Mouse (Mus musculus): ENCODE data around the gene Spats1.

The Spats1 gene

DNA sequence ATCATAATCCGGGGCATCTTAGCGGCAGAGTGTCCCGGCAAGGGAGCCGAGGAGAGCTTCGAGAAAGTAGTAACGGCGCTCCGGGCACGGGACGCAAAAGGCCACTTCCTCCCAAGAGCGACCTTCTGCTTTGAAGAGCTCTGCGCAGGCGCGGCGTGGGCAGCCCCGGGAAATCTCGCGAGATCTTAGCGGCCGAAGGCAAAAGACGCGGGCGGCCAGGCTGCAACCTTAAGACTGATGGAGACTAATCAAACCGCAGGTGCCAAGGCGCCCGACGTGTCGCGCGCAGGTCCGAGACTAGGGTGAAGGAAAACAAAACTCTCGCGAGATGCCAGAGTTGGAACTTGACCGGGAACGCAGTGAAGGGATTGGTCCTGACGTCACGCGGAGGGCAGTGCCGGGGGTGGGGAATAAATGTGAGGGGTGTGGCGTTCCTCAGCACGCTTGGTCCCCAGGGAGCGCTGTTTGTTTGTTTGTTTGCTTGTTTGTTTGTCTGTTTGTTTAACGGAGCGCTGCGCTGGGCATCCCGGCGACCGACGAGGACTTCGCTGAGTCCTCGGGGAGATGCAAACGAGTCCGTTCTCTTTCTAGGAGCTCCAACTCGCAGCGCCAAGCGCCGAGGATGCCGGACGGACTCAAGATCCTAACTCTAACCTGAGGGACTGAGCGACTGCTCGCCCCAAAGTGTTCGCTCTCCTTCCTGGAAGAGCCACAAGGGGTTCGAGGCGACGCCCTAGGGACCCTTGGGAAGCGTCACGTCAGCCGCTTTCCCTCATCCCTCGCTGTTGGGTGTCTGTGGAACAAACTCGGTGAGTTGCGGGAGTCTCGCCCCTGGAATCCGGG, 41.6 kb downstream of the Spats1 start, which contains the start of gene Cdc5l:
Gene Cdc5l (minus strand): TSS at position 319 of the 843 bp plus-strand sequence.
- peak; percentile 10; the same call in 1 of the 2 replicates for TF ChIP-seq GATA4 (IDR thresholded peaks at IDR 0.05; ENCODE audit: insufficient replicate concordance, low read length)

DNA sequence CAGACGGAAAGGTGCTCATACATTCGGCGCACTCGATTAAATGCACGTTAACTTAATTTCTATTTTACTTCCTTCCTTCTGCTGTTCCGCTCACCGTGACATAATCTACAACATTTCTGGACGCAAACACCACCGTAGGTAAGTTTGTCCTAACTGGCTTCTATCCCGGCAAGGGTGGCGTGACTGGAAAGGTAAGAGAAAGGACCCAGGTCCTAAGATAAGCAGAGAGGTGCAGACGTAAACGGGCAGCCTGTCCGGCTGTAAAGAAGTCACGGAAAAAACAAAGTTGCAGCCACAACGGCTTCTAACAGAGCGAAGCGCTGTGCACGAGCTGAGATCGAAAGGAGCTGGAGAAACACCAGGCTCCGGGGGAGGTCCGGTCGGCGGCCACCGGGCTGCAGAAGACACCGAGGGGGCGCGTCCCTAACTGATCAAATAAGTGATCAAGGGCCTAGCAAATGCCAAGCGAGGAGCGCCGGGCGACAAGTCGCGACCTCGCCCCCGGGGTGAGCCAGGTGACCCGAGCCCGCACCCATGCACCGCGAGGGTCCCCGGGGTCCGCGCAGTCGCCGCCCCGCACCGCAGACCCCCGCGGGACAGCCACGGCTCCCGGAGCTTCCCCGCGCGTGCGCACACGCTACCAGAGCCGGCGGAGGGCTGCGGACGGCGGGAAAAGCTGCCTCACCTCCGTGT, 42.4 kb downstream of the Spats1 start:
- TF ChIP-seq GATA4 (IDR thresholded peaks at IDR 0.05; ENCODE audit: insufficient replicate concordance, low read length) = no peak

DNA sequence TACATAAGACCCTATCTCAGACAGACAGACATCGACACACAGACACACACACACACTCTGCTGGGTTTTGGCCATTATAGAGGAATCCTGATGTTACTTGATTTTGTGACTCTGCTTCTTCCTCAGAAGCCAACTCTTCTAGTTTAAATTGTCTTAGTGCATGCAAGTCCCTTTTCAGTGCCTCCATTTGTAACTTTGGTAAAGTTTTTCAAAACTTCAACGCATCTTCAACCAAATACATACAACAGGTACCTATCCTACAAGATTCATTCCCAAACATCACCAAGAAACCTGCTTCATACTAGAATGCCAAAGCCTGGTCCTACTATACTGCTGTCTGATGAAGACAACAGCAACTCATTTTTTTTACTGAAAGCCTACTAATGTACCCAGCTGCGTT, 43.2 kb downstream of the Spats1 start:
- no peak for TF ChIP-seq GATA4 (IDR thresholded peaks at IDR 0.05; ENCODE audit: insufficient replicate concordance, low read length)

DNA sequence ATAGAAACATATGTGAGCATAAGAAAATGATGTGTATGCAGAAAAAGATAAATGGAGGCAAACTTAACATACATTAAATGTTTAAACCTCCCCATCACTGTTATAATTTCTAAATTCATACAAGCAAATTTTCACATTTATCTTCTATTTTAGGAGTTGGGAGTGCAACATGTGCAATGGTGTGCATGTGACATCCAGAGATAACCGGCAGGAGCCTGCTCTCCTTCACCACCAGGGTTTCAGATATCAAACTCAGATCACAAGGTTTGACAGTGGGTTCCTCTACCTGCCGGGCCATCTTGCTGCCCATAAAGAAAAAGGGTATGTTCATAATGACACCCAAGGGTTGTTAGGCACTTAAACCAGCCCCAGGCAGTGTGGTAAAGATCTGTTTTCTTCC, 57.8 kb downstream of the Spats1 start:
- no peak for TF ChIP-seq GATA4 (IDR thresholded peaks at IDR 0.05; ENCODE audit: insufficient replicate concordance, low read length)

DNA sequence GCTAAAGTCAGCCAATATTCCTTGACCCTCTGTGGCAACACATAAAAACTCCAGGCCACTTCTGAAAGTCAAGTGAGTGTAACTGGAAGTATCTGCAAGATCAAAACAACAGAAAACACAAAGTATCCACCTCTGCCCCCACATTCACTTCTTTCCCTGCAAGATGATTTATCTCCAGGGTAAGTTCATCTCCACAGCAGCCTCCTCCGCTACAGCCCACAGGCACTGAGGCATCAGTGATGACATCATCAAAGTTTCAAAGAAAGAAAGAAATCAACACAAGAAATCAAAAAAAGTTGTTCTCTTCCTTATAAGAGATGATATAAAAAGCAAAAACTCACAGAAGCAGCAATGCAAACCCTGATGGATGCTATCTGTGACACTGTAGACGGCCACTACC, 66.5 kb downstream of the Spats1 start:
- no peak for TF ChIP-seq GATA4 (IDR thresholded peaks at IDR 0.05; ENCODE audit: insufficient replicate concordance, low read length)

DNA sequence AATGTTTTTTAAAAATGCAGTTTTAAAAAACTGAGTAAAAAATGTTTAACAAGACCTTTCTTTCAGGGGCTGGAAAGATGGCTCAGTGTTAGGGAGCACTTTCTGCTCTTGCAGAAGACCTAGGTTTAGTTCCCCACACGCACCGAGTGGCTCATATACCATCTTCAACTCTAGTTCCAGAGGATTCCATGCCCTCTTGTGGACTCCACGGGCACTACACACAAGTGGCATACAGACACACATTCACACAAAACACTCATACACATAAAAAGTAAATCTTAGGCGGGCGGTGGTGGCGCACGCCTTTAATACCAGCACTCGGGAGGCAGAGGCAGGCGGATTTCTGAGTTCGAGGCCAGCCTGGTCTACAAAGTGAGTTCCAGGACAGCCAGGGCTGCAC, 68.9 kb downstream of the Spats1 start:
- no peak for TF ChIP-seq GATA4 (IDR thresholded peaks at IDR 0.05; ENCODE audit: insufficient replicate concordance, low read length)

DNA sequence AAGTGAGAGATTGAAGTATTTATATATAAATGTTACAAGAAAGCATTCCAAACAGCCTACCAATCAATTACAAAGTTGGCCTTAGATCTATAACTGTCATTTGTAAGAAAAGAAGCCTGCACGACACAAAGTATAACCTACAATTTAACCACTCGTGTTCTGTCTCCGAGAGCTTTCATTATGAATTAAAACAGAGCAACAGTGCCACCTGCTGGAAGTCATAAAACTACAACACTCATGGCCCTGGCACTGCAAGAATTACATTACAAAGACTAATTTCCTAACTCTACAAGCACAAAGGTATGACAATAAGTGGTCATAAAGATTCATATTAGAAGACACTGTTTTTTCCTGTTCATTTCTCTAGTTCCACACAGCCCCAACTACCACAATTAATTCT, 72.0 kb downstream of the Spats1 start:
- TF ChIP-seq GATA4 (IDR thresholded peaks at IDR 0.05; ENCODE audit: insufficient replicate concordance, low read length) = no peak

DNA sequence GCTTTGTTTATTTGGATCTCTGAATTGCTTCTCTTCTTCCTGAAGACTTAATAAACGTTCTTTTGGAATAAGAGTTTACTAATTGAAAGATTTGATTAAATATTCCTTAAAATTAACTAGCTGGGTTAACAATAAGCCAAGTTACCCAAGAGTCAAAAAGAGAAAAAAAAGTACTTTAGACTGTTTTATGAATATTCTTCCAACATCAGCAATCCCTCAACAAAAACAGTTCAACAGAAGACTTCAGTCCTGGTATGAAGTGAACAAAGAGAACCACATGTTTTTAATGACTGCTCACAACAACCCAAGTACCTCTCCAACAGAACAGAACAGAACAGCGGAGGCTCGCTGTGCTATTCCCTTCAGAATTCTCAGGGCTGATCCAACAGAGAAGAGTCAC, 72.6 kb downstream of the Spats1 start:
- TF ChIP-seq GATA4 (IDR thresholded peaks at IDR 0.05; ENCODE audit: insufficient replicate concordance, low read length) = no peak

DNA sequence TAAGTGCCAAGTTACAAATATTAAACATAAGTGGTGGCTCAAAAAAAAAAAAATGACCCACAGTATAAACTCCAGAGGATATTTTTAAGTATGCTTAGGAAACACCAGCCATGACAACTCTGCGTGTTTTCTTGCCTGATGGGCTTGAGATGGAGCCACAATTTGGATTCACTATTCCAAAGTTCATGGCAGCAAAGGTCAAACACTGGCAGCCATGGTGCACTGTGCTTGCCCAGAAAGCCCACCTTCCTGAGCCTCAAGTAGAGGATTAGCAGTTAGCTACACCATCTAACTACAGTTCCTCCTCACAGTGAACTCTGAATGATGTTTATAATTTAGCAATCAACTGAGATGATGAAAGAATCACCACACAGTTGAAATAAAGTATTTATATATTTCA, 73.1 kb downstream of the Spats1 start:
- no peak for TF ChIP-seq GATA4 (IDR thresholded peaks at IDR 0.05; ENCODE audit: insufficient replicate concordance, low read length)

DNA sequence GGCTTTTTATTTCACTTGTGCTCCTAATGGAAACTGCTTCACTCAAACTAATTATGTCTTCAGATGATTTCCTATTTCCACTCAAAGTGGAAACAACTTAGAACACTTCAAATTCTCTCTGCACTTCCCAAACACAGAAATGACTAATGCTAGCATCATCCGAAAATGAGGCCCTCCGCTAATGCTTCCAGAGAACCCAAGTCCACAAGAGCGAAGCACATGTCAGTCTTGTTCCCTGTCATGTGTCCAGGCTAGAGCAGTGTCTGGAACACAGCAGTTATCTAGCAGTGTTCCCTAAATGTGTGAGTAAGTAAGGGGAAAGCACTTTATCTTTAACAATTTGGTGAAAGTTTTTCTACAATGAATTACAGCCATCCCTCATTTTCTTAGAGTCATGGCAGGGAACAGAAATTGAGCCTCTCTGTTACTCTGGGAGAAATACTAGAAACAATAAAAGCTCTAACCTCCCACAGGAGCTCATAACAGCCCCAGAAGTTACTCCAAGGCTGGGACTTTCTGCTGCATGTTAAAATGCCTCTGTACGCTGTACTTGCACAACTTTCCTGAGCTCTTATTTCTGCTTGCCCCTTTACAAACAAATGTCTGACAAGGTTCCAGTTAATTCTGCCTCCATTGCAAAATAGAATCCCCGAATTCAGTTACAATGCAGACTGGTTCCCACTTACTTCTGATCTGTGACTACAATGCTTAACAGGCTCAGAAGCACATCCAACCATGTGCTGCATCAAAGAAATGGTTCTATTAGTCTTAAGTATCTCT, 73.9 kb downstream of the Spats1 start:
- TF ChIP-seq GATA4 (IDR thresholded peaks at IDR 0.05; ENCODE audit: insufficient replicate concordance, low read length) = no peak

DNA sequence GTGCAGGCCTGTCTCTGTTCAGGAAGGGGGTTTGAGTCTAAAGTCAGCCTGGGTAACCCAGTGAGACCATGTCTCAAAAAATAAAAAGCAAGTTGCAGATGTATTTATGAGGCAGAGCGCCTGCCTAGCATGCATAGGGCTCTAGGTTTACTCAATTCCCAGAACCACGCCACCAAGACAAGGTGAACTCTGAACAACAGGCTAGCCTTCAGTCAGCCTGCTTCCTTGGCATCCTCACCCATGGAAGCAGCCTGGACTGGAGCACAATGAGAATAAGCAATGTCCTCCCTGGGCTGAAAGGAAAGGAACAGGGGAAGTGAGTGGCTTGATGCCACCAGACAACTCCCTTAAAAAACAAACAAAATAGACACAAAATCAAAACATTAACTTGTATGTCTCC, 77.2 kb downstream of the Spats1 start:
- no peak for TF ChIP-seq GATA4 (IDR thresholded peaks at IDR 0.05; ENCODE audit: insufficient replicate concordance, low read length)

DNA sequence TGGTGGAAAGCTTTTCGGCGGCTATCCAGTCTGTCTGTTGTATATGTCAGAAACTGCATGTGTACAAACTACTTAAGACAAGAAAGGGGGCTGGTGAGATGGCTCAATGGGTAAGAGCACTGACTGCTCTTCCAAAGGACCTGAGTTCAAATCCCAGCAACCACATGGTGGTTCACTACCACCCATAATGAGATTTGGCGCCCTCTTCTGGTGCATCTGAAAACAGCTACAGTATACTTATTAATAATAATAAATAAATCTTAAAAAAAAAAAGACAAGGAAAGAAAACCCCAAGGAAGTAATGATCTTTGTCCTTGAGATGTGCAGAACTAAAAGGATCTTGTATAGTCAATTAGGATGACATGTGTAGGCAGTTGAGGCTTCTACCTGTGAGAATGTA, 77.7 kb downstream of the Spats1 start:
- TF ChIP-seq GATA4 (IDR thresholded peaks at IDR 0.05; ENCODE audit: insufficient replicate concordance, low read length) = no peak

DNA sequence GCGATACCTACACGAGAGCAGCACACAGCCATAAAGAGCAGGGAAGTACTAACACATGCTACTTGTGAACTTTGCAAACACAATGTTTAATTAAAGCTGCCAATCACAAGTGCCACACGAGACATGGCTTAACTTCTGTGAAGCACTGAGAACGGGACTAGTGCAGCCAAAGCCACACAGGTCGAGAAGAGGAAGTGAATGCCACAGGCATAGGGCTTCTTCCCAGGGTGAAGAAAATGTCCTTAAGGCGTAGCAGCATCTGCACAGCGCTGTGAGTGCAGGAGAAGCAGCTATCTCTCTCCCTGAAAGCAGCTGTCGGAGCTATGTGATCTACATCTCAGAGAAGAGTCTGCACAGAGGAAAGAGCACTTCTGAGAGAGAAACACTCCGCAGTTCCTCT, 80.6 kb downstream of the Spats1 start:
- TF ChIP-seq GATA4 (IDR thresholded peaks at IDR 0.05; ENCODE audit: insufficient replicate concordance, low read length) = no peak

DNA sequence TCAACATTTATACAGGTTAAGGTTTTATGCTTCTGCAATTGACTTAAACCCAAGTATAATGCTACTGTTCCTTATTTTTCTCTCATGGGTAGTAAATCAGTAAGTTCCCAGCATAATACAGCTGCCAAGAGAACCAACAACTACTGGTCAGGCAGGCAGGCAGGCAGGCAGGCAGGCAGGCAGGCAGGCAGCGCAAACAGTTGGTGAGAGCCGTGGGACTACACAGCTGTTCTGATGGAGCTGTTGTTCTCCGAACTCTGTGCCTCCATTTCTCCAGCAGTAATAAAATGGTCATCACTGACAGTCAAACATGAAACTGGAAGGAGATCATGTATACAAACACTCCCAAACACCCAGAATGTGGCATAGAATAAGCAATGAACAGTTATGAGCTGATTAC, 81.5 kb downstream of the Spats1 start:
- TF ChIP-seq GATA4 (IDR thresholded peaks at IDR 0.05; ENCODE audit: insufficient replicate concordance, low read length) = no peak

Data from liver, adult (tissue).